Mouse (Mus musculus) embryonic fibroblast, embryonic 13.5 days (primary cell): Measurements from ENCODE around the gene Gm6169.

Source experiments
- CTCF ChIP-seq: IDR thresholded peaks from 2 replicates; pipeline ENCODE4 v1.5.1; 2011; ENCODE audit warnings: mild to moderate bottlenecking, control low read depth, low read length, moderate library complexity, borderline replicate concordance; ENCODE audit not compliant: insufficient read depth
- POLR2A ChIP-seq: IDR thresholded peaks from 2 replicates; pipeline ENCODE4 v1.6.1; 2011; ENCODE audit warnings: low read depth, mild to moderate bottlenecking, control low read depth, low read length, moderate library complexity

DNA sequence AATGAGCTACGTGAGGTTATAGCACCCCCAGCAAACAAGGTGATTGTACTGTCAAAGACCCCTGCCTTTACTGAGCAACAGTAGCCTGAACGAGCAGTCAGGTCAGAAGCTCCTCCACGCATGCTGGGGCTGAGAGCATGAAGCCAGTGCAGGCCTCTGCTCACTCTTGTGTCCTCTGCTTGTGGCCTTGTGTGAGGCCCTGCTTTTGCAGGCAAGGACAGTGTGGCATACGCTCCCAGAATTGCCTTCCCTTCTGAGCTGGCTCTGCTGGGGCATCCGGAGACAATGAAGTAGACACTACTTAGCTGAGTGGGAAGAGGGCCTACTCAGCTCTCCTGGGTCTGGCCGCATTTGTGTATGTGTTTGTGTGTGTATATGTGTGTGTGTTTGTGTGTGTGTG, 39.3 kb downstream of the Gm6169 start:
- no peak for TF ChIP-seq POLR2A
- TF ChIP-seq CTCF: no peak
